Mouse (Mus musculus) layer of hippocampus, adult 2 months (tissue): ENCODE results near the gene Gga3. TPM values are rescaled to one million over a fixed set of nuclear protein-coding genes. Genes with fewer than 3 reads are reported as not detected.

ENCODE experiments used
- DNase-seq, 2 experiments: peaks; one replicate each; pipeline ENCODE4 v3.0.0; 2022; ENCODE audit warnings: low spot score in 2 of 2
- H3K27ac ChIP-seq: fragments of 200-600 bp; 2 replicates; pipeline ENCODE4 v1.8.1; 2022
- H3K4me3 ChIP-seq: fragments of 200-600 bp; 2 replicates; pipeline ENCODE4 v1.8.1; 2022; ENCODE audit warnings: mild to moderate bottlenecking
- CTCF ChIP-seq: fragments of 200-600 bp; conservative IDR thresholded peaks from 2 replicates; pipeline ENCODE4 v1.8.1; 2022; ENCODE audit warnings: antibody characterized with exemption, mild to moderate bottlenecking, moderate library complexity
- total RNA-seq, 2 experiments: library from RNA; stranded (reverse); gene quantifications; 2 replicates each; pipeline ENCODE4 v1.2.3; 2021

The Gga3 gene
- total RNA-seq, 2 experiments from 2014 or later: 67.9 to 91.9 TPM

DNA sequence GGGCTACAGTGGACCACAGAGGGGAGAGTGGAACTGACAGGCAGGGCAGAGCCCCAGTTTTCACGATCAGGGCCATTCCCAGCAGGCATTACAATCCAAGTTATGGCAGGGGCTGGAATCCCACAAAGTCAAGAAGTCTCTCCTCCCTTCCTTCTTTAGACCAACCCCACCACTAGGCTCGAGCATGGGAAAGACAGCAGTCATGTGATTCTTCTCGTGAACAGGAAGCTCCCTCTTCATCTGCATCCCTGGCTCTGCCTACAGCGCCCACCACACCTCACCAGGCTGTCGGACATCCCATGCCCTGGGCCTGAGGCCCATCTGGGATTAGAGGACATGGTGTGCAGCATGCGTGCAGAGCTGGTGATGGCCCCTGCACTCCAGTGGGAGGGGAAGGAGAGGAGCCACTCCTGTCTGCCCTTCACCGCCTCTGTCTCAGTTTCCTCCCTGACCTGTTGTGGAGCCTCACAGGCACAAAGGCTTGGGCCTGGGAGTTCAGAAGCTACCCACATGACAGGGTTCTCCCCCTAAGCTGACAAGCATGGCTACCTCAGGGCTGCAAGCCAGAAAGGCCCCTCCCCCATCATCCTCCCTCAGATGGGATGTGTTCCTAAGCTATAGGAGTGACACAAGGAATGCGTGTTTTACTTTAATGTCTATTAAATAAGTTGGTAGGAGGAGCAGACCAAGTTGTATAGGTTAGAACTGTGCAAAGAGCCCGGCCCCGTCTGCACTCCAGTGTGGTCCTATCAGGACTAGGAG, 10.7 kb upstream of the Gga3 start:
- no peak overlapping the region for H3K4me3 ChIP-seq
- H3K27ac ChIP-seq: no peak overlapping the region; the same call in 1 of the 2 replicates
- no peak for TF ChIP-seq CTCF
- DNase-seq: no peak

- H3K4me3 ChIP-seq: peak overlapping the region; percentile 69
- peak overlapping the region; percentile 95 for H3K27ac ChIP-seq
- no peak for TF ChIP-seq CTCF
- DNase-seq: no peak
Observed at GRCm38 (mm10) chr11:115613138-115613945, 9.5 kb upstream of the Gga3 start.

DNA sequence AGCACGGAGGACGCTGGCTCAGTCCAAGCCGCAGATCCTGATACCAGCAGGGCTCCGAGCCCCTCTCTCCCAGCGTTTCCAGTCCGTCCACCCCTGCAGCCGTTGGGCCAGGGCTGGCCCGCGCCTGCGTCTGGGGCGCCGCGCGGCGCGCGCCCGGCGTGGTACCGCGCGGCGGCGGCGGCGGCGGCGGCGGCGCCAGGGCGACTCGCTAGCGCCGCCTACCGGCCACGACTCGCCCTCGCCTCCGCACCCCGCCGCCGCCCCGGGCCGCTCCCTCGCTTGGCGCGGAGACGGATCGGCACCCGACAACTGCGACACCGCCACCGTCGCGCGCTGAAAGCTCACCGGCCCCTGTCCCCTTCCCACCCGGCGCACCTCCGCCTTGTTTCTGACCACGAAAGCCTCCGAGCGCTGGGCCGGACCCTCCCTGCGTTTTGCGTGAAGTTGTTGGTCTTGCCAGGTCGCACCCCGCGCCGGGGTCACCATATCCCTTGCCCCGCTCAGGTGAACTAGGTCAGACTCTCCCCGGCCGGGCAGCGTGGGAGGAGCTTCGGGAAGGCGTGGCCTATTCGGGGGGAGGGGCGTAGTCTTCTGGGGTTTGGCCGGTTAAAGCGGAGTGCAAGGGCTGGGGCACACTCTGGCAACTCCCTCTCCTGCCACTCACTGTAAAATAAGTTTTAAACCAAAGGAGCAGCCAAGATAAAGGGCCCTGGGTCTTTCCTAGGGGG, 8.7 kb upstream of the Gga3 start, which contains the start of gene Mif4gd:
Gene Mif4gd, minus strand, starts transcription at position 560 of the 728 bp plus-strand sequence.
- TF ChIP-seq CTCF: peak; percentile 69
- DNase-seq: peak; percentile 77 to 82
- Histone ChIP-seq H3K27ac (peak within 1 kb of the TSS; percentile 95), H3K4me3 (peak within 1 kb of the TSS; percentile 69)

- peak in 1 of 2 experiments; percentile 62 for DNase-seq
- H3K4me3 ChIP-seq: peak overlapping the region; percentile 69
- TF ChIP-seq CTCF: no peak
- peak overlapping the region; percentile 95 for H3K27ac ChIP-seq
Observed at GRCm38 (mm10) chr11:115612059-115612409, 8.2 kb upstream of the Gga3 start.

- Histone ChIP-seq H3K4me3 (no peak overlapping the region), H3K27ac (peak overlapping the region; percentile 95; the same call in 1 of the 2 replicates)
- no peak for TF ChIP-seq CTCF
- no peak for DNase-seq
Observed at GRCm38 (mm10) chr11:115611173-115611572, 7.3 kb upstream of the Gga3 start.

GRCm38 (mm10) chr11:115609576-115609975, 5.7 kb upstream of the Gga3 start:
- Histone ChIP-seq H3K4me3 (no peak overlapping the region), H3K27ac (no peak overlapping the region)
- TF ChIP-seq CTCF: no peak
- DNase-seq: no peak

- H3K27ac ChIP-seq: peak overlapping the region; percentile 57; the same call in 1 of the 2 replicates
Observed at GRCm38 (mm10) chr11:115608421-115609399, 4.9 kb upstream of the Gga3 start.

DNA sequence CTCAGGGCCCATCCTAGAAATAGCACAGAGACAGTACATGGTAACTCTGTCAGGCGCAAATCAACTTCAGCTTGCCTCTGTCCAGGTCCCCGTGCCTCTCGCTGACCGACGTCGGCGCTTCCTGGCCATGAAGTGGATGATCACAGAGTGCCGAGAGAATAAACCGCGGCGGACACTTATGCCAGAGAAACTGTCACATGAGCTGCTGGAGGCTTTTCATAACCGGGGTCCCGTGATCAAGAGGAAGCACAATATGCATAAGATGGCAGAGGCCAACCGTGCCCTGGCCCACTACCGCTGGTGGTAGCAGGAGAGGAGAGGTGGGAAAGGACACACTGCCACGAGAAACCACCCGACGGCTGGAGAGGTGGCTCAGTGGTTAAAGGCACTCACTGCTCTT, 2.9 kb upstream of the Gga3 start:
- DNase-seq: no peak
- Histone ChIP-seq H3K4me3 (no peak overlapping the region), H3K27ac (no peak overlapping the region)
- no peak for TF ChIP-seq CTCF

More at GRCm38 (mm10) chr11:115608421-115609399, 4.9 kb upstream of the Gga3 start:
- no peak for DNase-seq
- TF ChIP-seq CTCF: no peak
- no peak overlapping the region for H3K4me3 ChIP-seq

GRCm38 (mm10) chr11:115604304-115604696, 449 bp upstream of the Gga3 start:
- peak overlapping the region; percentile 99 for H3K4me3 ChIP-seq
- H3K27ac ChIP-seq: peak overlapping the region; percentile 100
- no peak for DNase-seq
- no peak for TF ChIP-seq CTCF

DNA sequence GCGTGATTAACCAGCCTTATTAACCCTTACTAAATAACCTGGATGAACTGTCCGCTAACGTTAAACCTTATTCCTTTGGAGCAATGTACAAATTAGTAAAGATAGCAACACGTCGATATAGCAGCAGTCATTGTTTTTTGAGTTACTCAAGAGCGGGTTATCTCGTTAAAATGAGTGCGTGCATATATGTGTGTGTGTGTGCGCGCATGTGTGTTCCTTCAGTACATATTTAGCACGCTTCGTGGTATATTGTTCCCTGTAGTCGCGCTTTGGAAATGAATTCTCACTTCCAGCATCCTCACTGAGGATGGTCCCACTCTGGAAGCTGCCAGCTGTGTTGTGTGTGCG, 749 bp downstream of the Gga3 start:
- no peak for TF ChIP-seq CTCF
- DNase-seq: no peak
- Histone ChIP-seq H3K27ac (peak overlapping the region; percentile 100), H3K4me3 (peak overlapping the region; percentile 99)

DNA sequence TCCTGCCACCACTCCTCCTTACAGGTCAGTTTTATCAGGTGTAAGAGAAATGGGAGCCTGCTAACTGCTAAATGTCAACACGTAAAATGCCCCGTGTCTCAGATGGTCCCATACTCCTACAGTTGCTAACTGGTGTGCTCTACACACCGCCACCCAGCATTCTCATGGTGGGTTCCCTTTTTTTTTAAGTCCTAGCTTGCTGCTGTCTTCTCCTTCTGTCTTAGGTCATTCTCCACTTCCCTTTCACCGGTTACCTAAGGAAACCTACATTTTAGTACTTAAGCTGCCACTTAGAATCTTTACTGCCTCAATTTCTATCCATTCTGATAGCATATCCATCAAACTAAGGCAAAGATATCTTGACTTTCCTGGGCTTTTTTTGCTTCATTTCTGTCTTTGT, 2.7 kb downstream of the Gga3 start:
- no peak for DNase-seq
- Histone ChIP-seq H3K4me3 (no peak overlapping the region), H3K27ac (no peak overlapping the region)
- no peak for TF ChIP-seq CTCF

GRCm38 (mm10) chr11:115600743-115601142, 3.1 kb downstream of the Gga3 start:
- no peak for TF ChIP-seq CTCF
- no peak for DNase-seq
- Histone ChIP-seq H3K4me3 (no peak overlapping the region), H3K27ac (no peak overlapping the region)
